Mouse (Mus musculus): ENCODE measurements around the gene Jmjd1c.
"Not testable (repeated sequence)": the region's sequence is repeated elsewhere in the genome, so short reads cannot be mapped to it uniquely, and the experiment has no call there.

The Jmjd1c gene

DNA sequence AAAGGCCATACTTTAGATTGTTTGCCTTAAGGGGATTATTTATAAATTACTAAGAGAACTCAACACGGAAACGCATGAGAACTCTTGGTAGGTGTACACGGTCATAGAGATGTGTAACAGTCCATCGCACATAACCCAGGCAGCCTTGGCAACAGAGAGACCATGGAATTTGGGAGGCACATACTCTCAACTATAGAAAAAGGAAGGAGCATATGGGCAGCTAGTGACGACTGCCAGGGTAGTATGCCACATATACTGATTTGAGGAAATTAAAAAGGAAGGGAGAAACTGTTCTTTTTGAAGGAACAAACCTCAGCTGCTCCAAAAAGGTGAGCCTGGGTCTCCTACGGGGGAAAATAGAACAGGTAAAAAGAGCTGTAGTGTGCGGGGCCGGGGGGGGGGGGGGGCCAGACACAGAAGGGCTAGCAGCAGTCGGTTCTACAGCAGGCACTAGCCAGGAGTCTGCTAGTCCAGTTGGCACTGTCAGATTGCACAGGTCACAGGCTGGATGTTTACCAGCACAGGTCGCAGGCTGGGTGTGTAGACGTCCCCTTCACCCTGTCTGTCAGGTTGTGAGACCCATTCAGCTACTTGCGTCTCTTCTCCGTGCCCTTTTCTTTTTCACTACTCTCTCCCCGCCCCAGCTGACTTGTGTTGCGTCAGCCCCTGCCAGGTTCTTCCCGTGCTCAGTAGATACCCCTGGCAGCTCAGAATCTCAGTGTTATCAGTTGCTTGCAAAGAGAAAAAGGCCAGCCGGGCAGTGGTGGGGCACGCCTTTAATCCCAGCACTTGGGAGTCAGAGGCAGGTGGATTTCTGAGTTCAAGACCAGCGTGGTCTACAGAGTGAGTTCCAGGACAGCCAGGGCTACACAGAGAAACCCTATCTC, 9.6 kb downstream of the Jmjd1c start:
- DNase-seq = no peak

DNA sequence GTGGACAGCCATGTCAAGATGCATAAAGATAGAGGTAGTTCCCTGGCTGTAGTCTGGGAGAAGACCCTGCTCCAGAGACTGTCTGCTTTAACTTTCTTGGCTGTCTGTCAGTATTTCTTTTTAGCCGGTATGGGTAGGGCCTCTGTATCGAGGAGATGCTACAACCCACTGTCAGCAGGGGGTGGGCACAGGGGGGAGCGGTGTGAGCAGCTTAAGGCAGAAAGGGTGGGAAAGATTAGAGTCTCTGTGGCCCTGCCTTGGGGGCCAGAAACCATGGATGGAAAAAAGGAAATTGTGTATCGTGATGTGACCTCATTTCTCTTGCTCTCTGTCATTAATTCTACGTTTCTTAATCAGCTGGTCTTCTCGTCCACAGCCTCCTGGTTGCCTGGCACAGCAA, 10.5 kb downstream of the Jmjd1c start:
- DNase-seq = no peak

DNA sequence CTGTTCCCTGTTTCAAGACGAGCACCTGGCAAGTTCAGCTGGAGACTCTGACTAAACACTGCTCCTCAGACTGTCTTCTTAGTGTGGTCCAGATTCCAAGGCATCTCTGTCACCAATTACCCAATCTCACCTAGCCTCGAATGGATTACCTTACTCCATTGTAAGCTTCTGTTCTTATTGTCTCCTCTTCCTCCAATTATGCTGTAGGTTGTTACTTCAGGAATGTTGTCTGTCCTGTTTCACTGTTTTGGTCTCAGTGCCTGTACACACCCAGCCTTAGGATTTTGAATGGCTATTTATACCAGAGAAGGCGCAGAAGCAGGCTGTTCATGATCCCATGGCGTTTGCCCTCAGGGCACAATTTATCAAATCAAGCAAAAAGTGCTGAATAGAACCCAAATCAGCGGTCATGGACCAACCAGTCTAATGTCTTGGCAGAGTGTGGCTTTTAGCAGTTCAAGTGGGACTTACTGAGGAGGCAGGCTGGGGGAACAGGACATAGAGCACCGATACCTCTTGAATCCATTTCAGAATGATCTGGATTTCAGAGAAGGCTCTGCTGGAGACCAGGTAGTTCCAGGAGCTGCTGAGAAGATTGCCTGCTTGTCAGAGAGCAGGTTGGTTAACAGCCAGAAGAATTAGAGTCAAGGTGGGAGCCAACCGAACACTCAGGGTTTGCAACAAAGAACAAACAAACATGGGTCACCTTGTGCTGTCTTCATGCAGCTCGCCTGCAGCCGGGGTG, 11.3 kb downstream of the Jmjd1c start:
- DNase-seq = no peak

DNA sequence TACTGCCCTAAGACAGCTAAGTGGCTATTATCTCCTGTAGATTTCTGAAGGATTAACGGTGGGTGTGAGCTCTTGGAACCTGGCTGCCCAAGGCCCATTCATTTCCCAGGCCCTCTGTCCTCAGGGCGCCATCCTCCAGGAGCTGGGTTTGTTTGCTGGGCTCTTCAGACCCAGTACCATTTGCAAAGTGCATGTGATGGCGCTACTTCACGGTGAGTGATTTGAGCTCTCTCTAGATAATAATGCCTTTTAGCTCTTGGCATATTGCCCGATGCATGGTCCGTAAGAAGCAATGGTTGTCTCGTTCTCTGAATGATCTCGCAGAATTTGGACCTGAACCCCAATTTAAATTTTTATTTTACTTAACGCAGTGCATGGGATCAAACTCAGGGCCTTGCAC, 12.2 kb downstream of the Jmjd1c start:
- peak; percentile 44 for DNase-seq

DNA sequence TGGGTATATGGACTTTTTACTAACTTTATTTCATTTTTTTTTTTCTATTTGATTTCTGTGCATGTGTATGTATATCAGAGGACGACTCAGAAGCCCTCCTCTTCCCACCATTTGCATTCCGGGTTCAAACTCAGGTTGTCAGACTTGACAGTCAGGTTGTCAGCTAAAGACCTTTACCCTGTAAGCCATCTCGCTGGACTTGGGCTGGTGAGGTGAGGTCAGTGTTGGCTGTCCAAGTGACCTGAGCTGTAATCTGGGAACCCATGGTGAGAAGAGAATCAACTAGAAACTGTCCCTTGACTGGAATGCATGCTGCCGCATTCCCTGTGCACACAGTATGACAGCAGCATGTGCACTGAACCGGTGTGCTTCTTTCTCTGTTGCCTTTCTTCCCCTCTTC, 13.7 kb downstream of the Jmjd1c start:
- DNase-seq = no peak

DNA sequence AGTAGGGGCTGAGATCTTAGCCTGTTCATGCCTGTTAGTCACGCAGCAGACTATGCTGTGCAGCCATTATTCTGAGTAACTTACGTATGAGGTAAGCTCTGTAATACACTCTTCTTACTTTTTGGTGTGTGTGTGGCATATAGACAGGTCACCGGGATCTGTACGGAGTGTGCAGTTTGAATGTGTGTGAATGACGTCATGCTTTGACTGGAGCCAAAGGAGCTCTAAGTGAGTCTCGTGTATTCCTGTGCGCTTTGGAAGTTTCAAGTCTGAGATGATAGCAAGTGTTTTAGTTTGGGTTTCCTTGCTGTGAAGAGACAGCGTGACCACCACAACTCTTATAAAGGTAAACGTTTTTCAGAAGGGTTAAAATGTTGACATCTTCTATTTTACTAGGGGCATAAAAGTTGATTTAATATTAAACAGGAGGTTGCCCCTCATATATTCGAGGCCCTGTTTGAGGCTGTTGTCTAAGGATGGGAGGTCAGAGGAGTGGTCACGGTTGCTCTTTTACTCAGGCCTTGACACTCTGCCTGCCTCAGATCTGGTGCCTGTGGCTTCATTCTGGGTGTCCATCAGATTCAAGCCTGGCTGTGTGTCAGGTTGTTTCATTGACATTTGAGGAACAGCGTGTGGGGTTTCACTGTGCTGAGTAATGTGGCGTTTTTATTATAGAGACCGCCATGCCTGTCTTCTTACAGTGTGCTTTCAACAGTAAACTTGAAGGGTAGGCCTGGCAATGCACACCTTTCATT, 15.3 kb downstream of the Jmjd1c start:
- DNase-seq = no peak

DNA sequence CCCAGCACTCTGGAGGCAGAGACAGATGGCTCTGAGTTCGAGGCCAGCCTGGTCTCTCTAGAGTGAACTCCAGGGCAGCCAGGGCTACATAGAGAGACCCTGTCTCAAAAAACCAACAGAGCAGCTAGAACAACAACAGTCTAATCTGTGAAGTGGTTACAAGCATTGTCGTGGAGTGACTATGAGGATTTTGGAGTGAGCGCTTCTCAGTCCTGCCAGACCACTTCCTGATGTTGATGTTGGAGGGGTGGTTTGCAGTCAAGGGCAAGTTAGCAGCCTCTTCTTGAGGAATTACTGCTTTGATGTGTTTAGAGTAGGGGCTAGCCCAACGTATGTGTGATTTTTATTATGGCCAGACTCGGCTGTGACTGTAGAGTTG, 15.9 kb downstream of the Jmjd1c start:
- DNase-seq = no peak

DNA sequence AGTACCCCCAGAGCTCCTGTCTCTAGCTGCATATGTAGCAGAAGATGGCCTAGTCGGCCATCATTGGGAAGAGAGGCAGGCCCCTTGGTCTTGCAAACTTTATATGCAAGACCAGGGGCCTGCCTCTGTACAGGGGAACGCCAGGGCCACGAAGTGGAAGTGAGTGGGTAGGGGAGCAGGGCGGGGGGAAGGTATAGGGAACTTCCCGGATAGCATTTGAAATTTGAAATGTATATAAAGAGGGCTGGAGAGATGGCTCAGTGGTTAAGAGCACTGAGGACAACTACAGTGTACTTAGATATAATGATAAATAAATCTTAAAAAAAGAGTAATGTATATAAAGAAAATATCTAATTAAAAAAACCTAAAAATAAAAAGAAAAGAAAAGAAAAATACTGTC, 17.0 kb downstream of the Jmjd1c start:
- not testable (repeated sequence) for DNase-seq

DNA sequence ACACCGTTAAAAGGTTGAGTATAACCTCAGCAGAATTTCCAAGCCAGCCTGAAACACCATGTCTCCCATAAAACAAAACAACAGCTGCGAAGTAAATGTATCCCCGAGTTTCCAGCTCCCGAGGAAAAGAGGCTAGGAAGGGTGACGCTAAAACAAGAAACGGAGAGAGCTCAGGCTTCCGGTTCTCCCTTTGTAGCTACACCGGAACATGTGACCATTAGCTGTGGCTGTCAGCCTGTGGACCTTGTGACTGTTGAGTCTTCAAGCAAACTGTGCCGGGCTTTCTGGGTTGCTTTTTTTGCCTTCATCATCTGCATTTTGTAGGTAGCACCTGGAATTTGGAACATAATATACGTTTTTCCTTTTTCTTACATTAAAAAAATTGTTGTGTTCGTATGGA, 17.9 kb downstream of the Jmjd1c start:
- DNase-seq = no peak

DNA sequence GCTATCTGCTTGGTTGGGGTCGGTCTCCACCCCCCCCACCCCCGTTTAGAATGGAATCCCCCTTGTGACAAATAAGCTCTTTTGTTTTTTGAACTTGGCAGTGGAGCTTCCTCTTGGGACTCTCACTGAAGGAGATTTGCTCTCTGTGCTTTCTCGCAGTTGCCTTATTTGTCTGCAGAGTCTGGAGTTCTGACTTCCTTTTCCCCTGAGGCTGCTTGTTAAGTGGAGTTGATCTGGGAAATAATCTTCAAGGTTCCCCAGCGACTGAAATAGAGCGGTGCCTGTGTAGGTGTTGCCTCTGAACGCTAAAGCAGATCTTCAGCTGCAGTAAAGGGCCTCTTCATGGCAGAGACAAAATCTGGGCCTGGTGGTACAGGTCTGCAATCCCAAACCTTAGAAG, 19.2 kb downstream of the Jmjd1c start:
- no peak for DNase-seq

DNA sequence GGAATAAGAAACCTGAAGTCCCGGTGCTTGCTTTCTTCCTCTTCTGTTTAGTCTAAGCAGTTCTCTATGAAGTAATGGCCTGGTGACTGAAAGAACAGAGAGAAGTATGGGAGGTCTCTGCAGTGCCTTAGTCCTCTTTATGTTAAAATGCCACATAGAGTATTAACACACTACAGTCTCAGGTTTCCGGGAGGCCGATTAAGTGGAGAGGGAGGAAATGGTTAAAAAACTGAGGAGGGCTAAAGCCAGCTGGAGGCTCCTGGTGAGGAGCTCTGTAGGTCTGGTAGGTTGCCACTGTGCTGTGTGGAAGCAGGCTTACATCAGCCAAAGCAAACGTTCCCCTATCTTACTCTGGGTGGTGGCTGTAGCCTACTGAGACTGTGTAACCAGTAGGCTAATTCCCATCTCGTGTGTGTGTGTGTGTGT, 19.8 kb downstream of the Jmjd1c start:
- no peak for DNase-seq

DNA sequence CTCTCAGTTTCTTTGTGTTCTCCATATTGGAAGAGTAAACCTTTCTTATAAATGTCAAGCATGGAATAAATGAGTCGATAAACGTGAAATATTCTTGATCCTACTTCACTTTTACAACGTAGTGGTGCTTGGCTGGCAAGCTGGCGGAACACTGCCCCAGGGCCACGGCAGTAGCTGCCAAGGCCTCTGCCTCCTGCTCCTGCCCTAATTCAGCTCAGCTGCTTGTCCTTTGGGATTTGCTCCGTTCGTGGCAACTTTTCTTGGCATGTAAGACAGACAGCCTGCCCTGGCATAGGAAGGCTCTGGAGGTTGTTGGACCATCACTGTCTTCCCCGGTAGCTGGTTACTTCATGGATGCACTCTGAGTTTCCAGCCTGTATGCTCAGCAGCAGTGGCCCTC, 20.3 kb downstream of the Jmjd1c start:
- DNase-seq = peak; percentile 57

DNA sequence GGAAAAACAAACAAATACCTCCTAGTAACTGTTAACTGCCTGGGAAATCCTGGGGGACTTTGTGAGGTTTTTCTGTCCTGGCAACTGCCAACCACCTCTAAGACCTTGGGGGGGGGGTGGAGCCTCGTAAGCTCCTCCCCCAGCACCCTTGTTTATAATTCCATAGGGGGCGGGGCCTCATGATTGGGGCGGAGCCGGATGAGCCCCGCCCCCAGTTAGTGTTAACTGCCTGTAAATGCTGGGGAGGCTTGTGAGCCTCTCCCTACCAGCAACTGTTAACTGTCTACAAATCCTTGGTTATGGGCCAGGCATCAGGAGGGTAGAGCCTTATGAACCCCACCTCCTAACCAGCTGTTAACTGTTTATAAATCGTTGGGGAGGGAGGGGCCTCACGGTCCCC, 23.4 kb downstream of the Jmjd1c start:
- DNase-seq = no peak

DNA sequence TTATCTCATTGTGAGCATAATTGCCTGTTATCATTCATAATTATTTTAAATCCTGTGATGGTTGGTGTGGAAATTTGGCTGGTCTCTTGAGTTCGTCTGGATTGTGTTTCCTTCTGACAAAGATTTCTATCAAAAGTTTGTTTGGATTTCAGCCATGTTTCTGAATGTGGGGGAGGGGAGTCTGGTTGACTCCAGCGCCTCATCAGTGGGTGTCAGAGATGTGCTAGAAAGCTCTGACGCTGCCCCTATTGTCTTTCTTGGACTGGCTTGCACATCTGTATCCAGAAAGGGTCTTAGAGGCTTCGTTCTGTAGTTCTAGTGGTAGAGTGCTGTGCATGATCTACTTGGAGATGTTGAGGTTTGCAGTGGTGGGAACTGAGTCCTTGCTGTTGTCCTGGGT, 24.3 kb downstream of the Jmjd1c start:
- DNase-seq = no peak

DNA sequence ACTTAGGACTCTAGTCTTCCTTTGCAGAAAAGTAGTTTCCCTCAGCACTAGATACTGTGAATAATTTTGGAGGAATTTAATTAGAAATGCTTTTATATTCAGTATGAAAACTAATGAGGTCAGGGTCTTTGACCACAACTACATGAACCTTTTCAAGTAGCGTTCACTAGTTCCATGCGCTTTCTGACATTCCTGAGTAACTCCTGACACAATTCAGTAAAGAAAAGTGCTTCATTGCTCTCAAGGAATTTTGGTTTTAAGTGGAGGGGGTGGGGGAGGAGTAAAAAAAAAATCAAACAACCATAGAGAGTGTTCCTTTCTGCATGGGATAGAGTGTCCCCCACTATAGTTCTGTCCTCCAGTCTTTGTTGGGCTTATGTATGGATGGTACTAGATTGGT, 24.7 kb downstream of the Jmjd1c start:
- DNase-seq = no peak

DNA sequence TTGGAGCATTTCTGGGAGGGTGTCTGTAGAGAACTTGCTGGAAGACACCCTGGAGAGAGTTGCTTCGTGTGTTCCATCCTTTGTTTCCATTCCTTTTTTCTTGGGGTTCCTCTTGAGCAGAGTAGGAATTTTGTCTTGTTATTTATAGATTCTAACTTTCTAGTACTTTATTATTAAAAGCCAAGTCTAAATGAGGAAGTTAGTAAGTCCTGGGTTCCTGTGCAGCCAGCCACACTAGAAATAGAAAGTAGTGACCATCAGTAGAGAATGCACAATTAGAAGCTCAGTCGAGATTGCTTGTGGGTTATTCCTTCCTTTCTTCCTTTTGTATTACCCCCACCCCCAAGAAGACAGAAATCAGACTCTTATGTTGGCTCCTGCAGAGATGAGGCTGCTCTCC, 27.8 kb downstream of the Jmjd1c start:
- DNase-seq = no peak

DNA sequence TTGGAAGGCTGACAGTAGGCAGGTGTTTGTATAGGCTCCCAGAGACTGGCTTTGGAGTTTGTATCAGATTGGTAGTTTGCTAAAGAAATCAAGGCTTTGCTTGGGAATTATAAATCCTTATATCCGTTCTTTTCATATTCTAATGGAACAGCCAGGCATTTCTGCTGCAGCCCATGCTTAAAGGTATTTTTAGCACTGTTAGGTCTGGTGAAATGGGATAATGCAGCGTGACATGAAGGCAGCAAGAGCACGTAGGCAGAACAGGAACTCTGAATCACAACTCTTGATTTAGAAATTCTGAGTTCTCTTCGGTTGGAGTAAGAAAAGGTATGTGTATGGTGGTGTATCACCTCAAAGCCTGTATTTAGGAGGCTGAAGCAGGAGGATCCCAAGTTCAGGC, 28.2 kb downstream of the Jmjd1c start:
- DNase-seq = no peak

DNA sequence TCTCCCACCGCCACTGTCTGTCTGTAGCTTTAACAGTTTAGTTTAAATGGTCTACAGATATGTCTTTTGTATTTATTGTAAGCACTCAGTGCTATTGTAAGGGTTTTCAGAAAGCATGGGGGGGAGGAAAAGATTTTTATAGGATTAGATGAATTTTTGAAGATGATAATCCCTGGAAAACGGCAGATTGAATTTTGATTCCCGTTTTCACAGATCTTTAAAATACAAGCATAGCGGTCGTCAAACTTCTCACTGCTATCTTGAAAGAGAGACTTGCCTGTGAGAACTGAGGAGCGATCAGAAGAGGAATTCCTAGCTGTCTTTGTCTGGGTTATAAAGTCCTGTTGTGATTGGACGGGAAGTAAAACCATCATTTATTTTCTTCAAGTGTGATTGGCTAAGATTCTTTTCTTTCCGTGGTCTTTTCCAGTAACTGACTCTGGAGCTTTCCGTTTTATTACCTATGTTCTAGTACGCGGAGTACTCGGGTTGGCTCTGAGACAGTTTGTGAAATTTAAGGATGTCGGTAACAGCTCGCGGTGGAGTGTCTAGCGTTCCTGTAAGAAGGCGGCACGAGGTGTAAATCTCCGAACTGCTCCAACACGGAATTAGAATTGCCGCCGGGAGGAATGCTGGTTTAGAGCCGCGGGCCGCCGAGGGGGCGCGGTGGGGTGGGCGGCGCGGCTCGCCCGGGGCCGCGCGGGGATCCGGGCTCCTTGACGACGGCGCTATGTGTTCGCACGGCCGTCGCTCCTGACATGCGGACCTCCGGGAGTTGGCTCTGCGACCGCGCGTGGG, 30.3 kb downstream of the Jmjd1c start:
- no peak for DNase-seq

DNA sequence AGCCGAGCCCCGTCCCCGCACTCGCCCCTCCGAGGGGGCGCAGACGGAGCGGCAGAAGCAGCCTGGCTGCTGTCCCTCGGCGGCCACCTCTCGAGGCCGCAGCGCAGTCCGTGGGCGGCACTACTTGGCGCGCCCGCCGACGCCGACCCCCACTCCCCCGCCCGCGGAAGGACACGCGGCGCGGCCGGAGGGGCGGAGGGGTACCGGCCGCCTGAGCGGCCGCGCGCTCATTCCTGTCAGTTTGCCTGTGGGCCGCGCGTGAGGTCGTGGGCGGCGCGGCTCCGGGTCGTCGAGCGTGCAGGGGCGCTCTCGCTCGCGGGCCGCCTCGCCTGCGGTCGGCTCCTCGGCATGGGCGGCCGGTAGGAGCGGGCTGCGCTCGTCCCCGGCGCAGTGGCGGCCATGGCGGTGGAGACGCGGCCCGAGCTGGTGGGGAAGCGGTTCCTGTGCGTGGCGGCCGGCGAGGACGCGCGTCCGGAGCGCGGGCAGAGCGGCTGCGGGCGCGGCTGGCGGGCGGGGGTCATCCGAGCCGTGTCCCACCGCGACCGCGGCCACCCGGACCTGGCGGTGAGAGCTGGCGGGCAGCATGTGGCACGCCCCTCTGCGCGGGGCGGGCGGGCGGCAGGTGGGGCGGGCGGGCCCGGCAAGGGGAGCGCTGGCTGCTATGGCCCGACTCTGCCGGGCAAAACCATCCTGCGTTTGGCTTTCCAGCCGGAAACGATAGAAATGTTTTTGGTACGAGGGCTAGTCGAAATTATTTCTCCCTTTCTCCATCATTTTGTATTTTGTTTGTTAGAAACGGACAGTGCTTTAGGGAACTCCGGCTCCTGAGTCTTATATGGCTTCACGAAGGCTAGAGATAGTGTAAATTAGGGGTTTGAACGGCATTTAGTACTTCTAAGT, 31.2 kb downstream of the Jmjd1c start:
- DNase-seq = peak; percentile 89

DNA sequence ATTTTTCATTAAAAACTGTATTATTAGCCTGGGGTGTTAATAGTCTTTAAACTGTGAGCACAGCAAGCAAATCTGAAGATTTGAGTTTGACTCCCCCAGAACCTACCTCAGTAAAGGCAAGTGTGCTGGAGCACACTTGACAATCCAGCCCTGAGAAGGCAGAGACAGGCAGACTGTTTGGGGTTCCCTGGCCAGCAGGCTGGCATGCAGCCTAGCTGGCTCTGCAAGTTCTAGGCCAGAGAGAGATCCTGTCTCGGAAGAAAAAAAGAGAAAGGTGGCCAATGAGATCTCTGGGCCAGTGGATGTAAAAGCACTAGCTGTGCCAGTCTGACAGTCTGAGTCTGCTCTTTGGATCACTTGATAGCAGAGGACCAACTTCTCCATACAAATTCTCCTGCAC, 33.6 kb downstream of the Jmjd1c start:
- no peak for DNase-seq

DNA sequence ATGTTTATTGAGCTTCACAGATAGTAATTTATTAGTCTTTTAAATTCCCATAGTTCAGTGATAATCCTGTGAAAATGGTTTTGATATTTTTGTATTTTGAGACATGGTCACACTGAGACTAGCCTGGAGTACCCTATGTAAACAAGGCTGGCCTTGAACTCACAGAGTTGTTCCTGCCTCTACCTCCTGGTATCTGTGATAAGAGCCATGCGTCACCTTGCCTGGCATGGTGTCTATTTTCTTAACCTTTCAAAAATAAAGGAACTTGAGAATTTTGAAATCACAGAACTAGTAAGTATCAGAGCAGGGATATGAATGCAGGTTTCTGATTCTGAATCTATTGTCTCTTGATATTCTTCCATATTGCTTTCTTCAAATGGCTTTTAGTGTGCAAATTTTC, 35.8 kb downstream of the Jmjd1c start:
- no peak for DNase-seq

DNA sequence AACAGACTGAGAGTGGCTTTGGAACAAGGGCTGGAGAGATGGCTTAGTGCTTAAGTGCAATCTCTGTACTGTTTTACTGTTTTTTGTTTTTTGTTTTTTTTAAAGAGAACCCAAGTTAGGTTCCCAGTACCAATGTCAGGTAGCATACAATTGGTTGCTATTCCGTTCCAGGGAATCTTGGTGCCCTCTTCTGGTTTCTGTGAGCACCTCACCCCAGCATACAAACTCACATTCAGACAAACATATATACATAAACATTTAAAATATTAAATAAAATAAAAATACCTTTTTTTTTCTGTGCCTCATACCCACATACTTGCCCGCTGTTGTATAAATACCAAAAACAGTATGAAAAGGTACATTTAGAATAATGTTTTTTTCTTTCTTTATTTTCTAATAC, 38.4 kb downstream of the Jmjd1c start:
- DNase-seq = no peak
